Mouse (Mus musculus): ENCODE measurements around the gene Fbxw9. TPM values are rescaled to one million over a fixed set of nuclear protein-coding genes. Genes with fewer than 3 reads are reported as not detected.

Fbxw9 gene
- polyA plus RNA-seq, 1 experiment, result 52.5 TPM

- Histone ChIP-seq H3K27me3 (ENCODE audit: control insufficient read depth, insufficient read depth, low read length) (no peaks in the 10 kb centered on the region), H3K27ac (ENCODE audit: insufficient read depth, low read depth, low read length) (no peak overlapping the region), H3K36me3 (ENCODE audit: control insufficient read depth, insufficient read depth, low read length) (peaks cover 27% of the 10 kb centered on the region), H3K4me3 (ENCODE audit: low read depth, low read length) (no peak overlapping the region), H3K4me1 (ENCODE audit: control insufficient read depth, insufficient read depth, insufficient read length, low read length) (peaks cover 19% of the 10 kb centered on the region)
- TF ChIP-seq CTCF (IDR thresholded peaks at IDR 0.05; ENCODE audit: extremely low read depth, insufficient read length, insufficient replicate concordance, low read depth, low read length), result no peak
- TF ChIP-seq POLR2A (IDR thresholded peaks at IDR 0.05; ENCODE audit: low read depth, low read length), result no peak
- 89% methylated on average over 3 of the region's 3 CpGs for WGBS
Observed at GRCm38 (mm10) chr8:85023846-85024245, 36.0 kb upstream of the Fbxw9 start.

- 1% methylated on average over 30 of the region's 30 CpGs for WGBS
- TF ChIP-seq CTCF (IDR thresholded peaks at IDR 0.05; ENCODE audit: extremely low read depth, insufficient read length, insufficient replicate concordance, low read depth, low read length) (no peak), POLR2A (IDR thresholded peaks at IDR 0.05; ENCODE audit: low read depth, low read length) (peak; percentile 39; the same call in 1 of the 2 replicates)
- H3K4me1 ChIP-seq (ENCODE audit: control insufficient read depth, insufficient read depth, insufficient read length, low read length), result peaks cover 19% of the 10 kb centered on the region
- H3K4me3 ChIP-seq (ENCODE audit: low read depth, low read length), result peak within 1 kb of the TSS; percentile 83
- H3K36me3 ChIP-seq (ENCODE audit: control insufficient read depth, insufficient read depth, low read length), result peaks cover 21% of the 10 kb centered on the region
- H3K27ac ChIP-seq (ENCODE audit: insufficient read depth, low read depth, low read length), result peak within 1 kb of the TSS; percentile 75
- no peaks in the 10 kb centered on the region for H3K27me3 ChIP-seq (ENCODE audit: control insufficient read depth, insufficient read depth, low read length)
Observed at GRCm38 (mm10) chr8:85025098-85025932, 34.5 kb upstream of the Fbxw9 start, which contains the start of gene Asna1. Gene Asna1, minus strand, starts transcription at chr8:85025281.

- H3K4me3 ChIP-seq (ENCODE audit: low read depth, low read length), result peak within 1 kb of the TSS; percentile 83
- peaks cover 19% of the 10 kb centered on the region for H3K4me1 ChIP-seq (ENCODE audit: control insufficient read depth, insufficient read depth, insufficient read length, low read length)
- H3K27ac ChIP-seq (ENCODE audit: insufficient read depth, low read depth, low read length), result peak within 1 kb of the TSS; percentile 79
- TF ChIP-seq CTCF (IDR thresholded peaks at IDR 0.05; ENCODE audit: extremely low read depth, insufficient read length, insufficient replicate concordance, low read depth, low read length), result no peak
- peak; percentile 96 for TF ChIP-seq POLR2A (IDR thresholded peaks at IDR 0.05; ENCODE audit: low read depth, low read length)
- peaks cover 23% of the 10 kb centered on the region for H3K36me3 ChIP-seq (ENCODE audit: control insufficient read depth, insufficient read depth, low read length)
- 0% methylated on average over 75 of the region's 75 CpGs for WGBS
- no peaks in the 10 kb centered on the region for H3K27me3 ChIP-seq (ENCODE audit: control insufficient read depth, insufficient read depth, low read length)
Observed at GRCm38 (mm10) chr8:85026670-85027515, 33.0 kb upstream of the Fbxw9 start, which contains the start of gene Trir. Gene Trir, plus strand, starts transcription at chr8:85026823.

- peak overlapping the region; percentile 83 for H3K4me3 ChIP-seq (ENCODE audit: low read depth, low read length)
- H3K27ac ChIP-seq (ENCODE audit: insufficient read depth, low read depth, low read length), result peak overlapping the region; percentile 79
- no peak for TF ChIP-seq POLR2A (IDR thresholded peaks at IDR 0.05; ENCODE audit: low read depth, low read length)
- no peak for TF ChIP-seq CTCF (IDR thresholded peaks at IDR 0.05; ENCODE audit: extremely low read depth, insufficient read length, insufficient replicate concordance, low read depth, low read length)
- H3K4me1 ChIP-seq (ENCODE audit: control insufficient read depth, insufficient read depth, insufficient read length, low read length), result peaks cover 19% of the 10 kb centered on the region
- WGBS, result under 1% methylated on average over 13 of the region's 13 CpGs
- no peaks in the 10 kb centered on the region for H3K27me3 ChIP-seq (ENCODE audit: control insufficient read depth, insufficient read depth, low read length)
- H3K36me3 ChIP-seq (ENCODE audit: control insufficient read depth, insufficient read depth, low read length), result peaks cover 24% of the 10 kb centered on the region
Observed at GRCm38 (mm10) chr8:85027516-85027855, 32.4 kb upstream of the Fbxw9 start.

GRCm38 (mm10) chr8:85027922-85028321 is 31.9 kb upstream of the Fbxw9 start:
- H3K27me3 ChIP-seq (ENCODE audit: control insufficient read depth, insufficient read depth, low read length), result no peaks in the 10 kb centered on the region
- 4% methylated on average over 2 of the region's 2 CpGs for WGBS
- H3K36me3 ChIP-seq (ENCODE audit: control insufficient read depth, insufficient read depth, low read length), result peaks cover 26% of the 10 kb centered on the region
- no peak overlapping the region for H3K4me3 ChIP-seq (ENCODE audit: low read depth, low read length)
- no peak for TF ChIP-seq POLR2A (IDR thresholded peaks at IDR 0.05; ENCODE audit: low read depth, low read length)
- no peak for TF ChIP-seq CTCF (IDR thresholded peaks at IDR 0.05; ENCODE audit: extremely low read depth, insufficient read length, insufficient replicate concordance, low read depth, low read length)
- H3K27ac ChIP-seq (ENCODE audit: insufficient read depth, low read depth, low read length), result no peak overlapping the region
- peaks cover 19% of the 10 kb centered on the region for H3K4me1 ChIP-seq (ENCODE audit: control insufficient read depth, insufficient read depth, insufficient read length, low read length)

GRCm38 (mm10) chr8:85029271-85029670 is 30.6 kb upstream of the Fbxw9 start:
- Histone ChIP-seq H3K27me3 (ENCODE audit: control insufficient read depth, insufficient read depth, low read length) (no peaks in the 10 kb centered on the region), H3K36me3 (ENCODE audit: control insufficient read depth, insufficient read depth, low read length) (peaks cover 26% of the 10 kb centered on the region), H3K27ac (ENCODE audit: insufficient read depth, low read depth, low read length) (no peak overlapping the region), H3K4me3 (ENCODE audit: low read depth, low read length) (no peak overlapping the region), H3K4me1 (ENCODE audit: control insufficient read depth, insufficient read depth, insufficient read length, low read length) (peaks cover 15% of the 10 kb centered on the region)
- WGBS, result 69% methylated on average over 14 of the region's 14 CpGs
- no peak for TF ChIP-seq CTCF (IDR thresholded peaks at IDR 0.05; ENCODE audit: extremely low read depth, insufficient read length, insufficient replicate concordance, low read depth, low read length)
- TF ChIP-seq POLR2A (IDR thresholded peaks at IDR 0.05; ENCODE audit: low read depth, low read length), result no peak

Measured in small intestine, adult 2 months (tissue).